Mouse (Mus musculus): Measurements from ENCODE around the gene Pcsk6. TPM values are rescaled to one million over a fixed set of nuclear protein-coding genes. Genes with fewer than 3 reads are reported as not detected.
"Not testable (repeated sequence)": the region's sequence is repeated elsewhere in the genome, so short reads cannot be mapped to it uniquely, and the experiment has no call there.

Gene Pcsk6
- polyA plus RNA-seq (2011; ENCODE audit: insufficient read depth, insufficient read length, low read depth, missing spikeins) = 38.5 and 39.5 TPM in 2 replicates

GRCm38 (mm10) chr7:65861591-65862472 lies at the start of gene Pcsk6:
Pcsk6 (plus strand) TSS chr7:65861734.
- H3K36me3 ChIP-seq (ENCODE audit: control insufficient read depth, insufficient read depth, low read length, poor library complexity, severe bottlenecking) = no peaks in the 10 kb centered on the region
- peak within 1 kb of the TSS; percentile 98 for H3K9ac ChIP-seq (ENCODE audit: low read depth, poor library complexity, severe bottlenecking)
- no peaks in the 10 kb centered on the region for H3K4me1 ChIP-seq (ENCODE audit: control insufficient read depth, insufficient read depth, low read length)
- H3K4me3 ChIP-seq (ENCODE audit: low read depth, low read length) = peak within 1 kb of the TSS; percentile 78
- no peak for TF ChIP-seq POLR2A (IDR thresholded peaks at IDR 0.05; ENCODE audit: insufficient read depth, low read length)
- no peak for TF ChIP-seq CTCF (IDR thresholded peaks at IDR 0.05; ENCODE audit: low read depth, low read length)
- TF ChIP-seq EP300 (IDR thresholded peaks at IDR 0.05; ENCODE audit: insufficient read depth, low read depth, low read length) = no peak
- H3K27me3 ChIP-seq (ENCODE audit: control insufficient read depth, insufficient read depth, low read length, poor library complexity, severe bottlenecking) = 0 out of 2 replicates have a peak, but pooled peaks cover 3% of the 10 kb centered on the region
- no peaks in the 10 kb centered on the region for H3K9me3 ChIP-seq (replicated peaks; ENCODE audit: control insufficient read depth, insufficient read depth, low read length, poor library complexity, severe bottlenecking)
- H3K27ac ChIP-seq (ENCODE audit: insufficient read depth, low read length) = no peak within 1 kb of the TSS

- H3K27me3 ChIP-seq (ENCODE audit: control insufficient read depth, insufficient read depth, low read length, poor library complexity, severe bottlenecking) = no peaks in the 10 kb centered on the region
- H3K4me1 ChIP-seq (ENCODE audit: control insufficient read depth, insufficient read depth, low read length) = no peaks in the 10 kb centered on the region
- H3K36me3 ChIP-seq (ENCODE audit: control insufficient read depth, insufficient read depth, low read length, poor library complexity, severe bottlenecking) = no peaks in the 10 kb centered on the region
- no peak overlapping the region for H3K4me3 ChIP-seq (ENCODE audit: low read depth, low read length)
- H3K27ac ChIP-seq (ENCODE audit: insufficient read depth, low read length) = no peak overlapping the region
- no peak for TF ChIP-seq EP300 (IDR thresholded peaks at IDR 0.05; ENCODE audit: insufficient read depth, low read depth, low read length)
- TF ChIP-seq POLR2A (IDR thresholded peaks at IDR 0.05; ENCODE audit: insufficient read depth, low read length) = no peak
- TF ChIP-seq CTCF (IDR thresholded peaks at IDR 0.05; ENCODE audit: low read depth, low read length) = no peak
- H3K9me3 ChIP-seq (replicated peaks; ENCODE audit: control insufficient read depth, insufficient read depth, low read length, poor library complexity, severe bottlenecking) = peaks cover 7% of the 10 kb centered on the region
- no peak overlapping the region for H3K9ac ChIP-seq (ENCODE audit: low read depth, poor library complexity, severe bottlenecking)
These were observed 47.8 kb upstream of the Pcsk6 start for GRCm38 (mm10) chr7:65813611-65814212.

- Histone ChIP-seq H3K9ac (ENCODE audit: low read depth, poor library complexity, severe bottlenecking) (no peak overlapping the region), H3K27ac (ENCODE audit: insufficient read depth, low read length) (no peak overlapping the region), H3K4me3 (ENCODE audit: low read depth, low read length) (no peak overlapping the region), H3K4me1 (ENCODE audit: control insufficient read depth, insufficient read depth, low read length) (no peaks in the 10 kb centered on the region), H3K36me3 (ENCODE audit: control insufficient read depth, insufficient read depth, low read length, poor library complexity, severe bottlenecking) (no peaks in the 10 kb centered on the region), H3K27me3 (ENCODE audit: control insufficient read depth, insufficient read depth, low read length, poor library complexity, severe bottlenecking) (no peaks in the 10 kb centered on the region), H3K9me3 (replicated peaks; ENCODE audit: control insufficient read depth, insufficient read depth, low read length, poor library complexity, severe bottlenecking) (peaks cover 7% of the 10 kb centered on the region)
- TF ChIP-seq POLR2A (IDR thresholded peaks at IDR 0.05; ENCODE audit: insufficient read depth, low read length) (no peak), CTCF (IDR thresholded peaks at IDR 0.05; ENCODE audit: low read depth, low read length) (no peak), EP300 (IDR thresholded peaks at IDR 0.05; ENCODE audit: insufficient read depth, low read depth, low read length) (no peak)
These were observed 44.0 kb upstream of the Pcsk6 start for GRCm38 (mm10) chr7:65817564-65817963.

GRCm38 (mm10) chr7:65820391-65820790 lies 41.1 kb upstream of the Pcsk6 start:
- H3K4me1 ChIP-seq (ENCODE audit: control insufficient read depth, insufficient read depth, low read length) = no peaks in the 10 kb centered on the region
- H3K4me3 ChIP-seq (ENCODE audit: low read depth, low read length) = no peak overlapping the region
- no peaks in the 10 kb centered on the region for H3K27me3 ChIP-seq (ENCODE audit: control insufficient read depth, insufficient read depth, low read length, poor library complexity, severe bottlenecking)
- peaks cover 7% of the 10 kb centered on the region for H3K9me3 ChIP-seq (replicated peaks; ENCODE audit: control insufficient read depth, insufficient read depth, low read length, poor library complexity, severe bottlenecking)
- H3K27ac ChIP-seq (ENCODE audit: insufficient read depth, low read length) = no peak overlapping the region
- H3K36me3 ChIP-seq (ENCODE audit: control insufficient read depth, insufficient read depth, low read length, poor library complexity, severe bottlenecking) = no peaks in the 10 kb centered on the region
- no peak for TF ChIP-seq POLR2A (IDR thresholded peaks at IDR 0.05; ENCODE audit: insufficient read depth, low read length)
- no peak for TF ChIP-seq CTCF (IDR thresholded peaks at IDR 0.05; ENCODE audit: low read depth, low read length)
- TF ChIP-seq EP300 (IDR thresholded peaks at IDR 0.05; ENCODE audit: insufficient read depth, low read depth, low read length) = no peak
- H3K9ac ChIP-seq (ENCODE audit: low read depth, poor library complexity, severe bottlenecking) = no peak overlapping the region

GRCm38 (mm10) chr7:65821901-65822300 lies 39.6 kb upstream of the Pcsk6 start:
- not testable (repeated sequence) for H3K4me1 ChIP-seq (ENCODE audit: control insufficient read depth, insufficient read depth, low read length); H3K36me3 ChIP-seq (ENCODE audit: control insufficient read depth, insufficient read depth, low read length, poor library complexity, severe bottlenecking); H3K9ac ChIP-seq (ENCODE audit: low read depth, poor library complexity, severe bottlenecking); H3K27ac ChIP-seq (ENCODE audit: insufficient read depth, low read length); H3K27me3 ChIP-seq (ENCODE audit: control insufficient read depth, insufficient read depth, low read length, poor library complexity, severe bottlenecking); H3K9me3 ChIP-seq (replicated peaks; ENCODE audit: control insufficient read depth, insufficient read depth, low read length, poor library complexity, severe bottlenecking); H3K4me3 ChIP-seq (ENCODE audit: low read depth, low read length)
- TF ChIP-seq CTCF (IDR thresholded peaks at IDR 0.05; ENCODE audit: low read depth, low read length) = peak; percentile 7

Measured in ES-Bruce4 (cell line).